Mouse (Mus musculus): ENCODE data around the gene Nudt4. TPM values are rescaled to one million over a fixed set of nuclear protein-coding genes. Genes with fewer than 3 reads are reported as not detected.

Gene Nudt4
- total and polyA plus RNA-seq, 3 experiments, result 23.7 to 67.4 (median 39.2) TPM

DNA sequence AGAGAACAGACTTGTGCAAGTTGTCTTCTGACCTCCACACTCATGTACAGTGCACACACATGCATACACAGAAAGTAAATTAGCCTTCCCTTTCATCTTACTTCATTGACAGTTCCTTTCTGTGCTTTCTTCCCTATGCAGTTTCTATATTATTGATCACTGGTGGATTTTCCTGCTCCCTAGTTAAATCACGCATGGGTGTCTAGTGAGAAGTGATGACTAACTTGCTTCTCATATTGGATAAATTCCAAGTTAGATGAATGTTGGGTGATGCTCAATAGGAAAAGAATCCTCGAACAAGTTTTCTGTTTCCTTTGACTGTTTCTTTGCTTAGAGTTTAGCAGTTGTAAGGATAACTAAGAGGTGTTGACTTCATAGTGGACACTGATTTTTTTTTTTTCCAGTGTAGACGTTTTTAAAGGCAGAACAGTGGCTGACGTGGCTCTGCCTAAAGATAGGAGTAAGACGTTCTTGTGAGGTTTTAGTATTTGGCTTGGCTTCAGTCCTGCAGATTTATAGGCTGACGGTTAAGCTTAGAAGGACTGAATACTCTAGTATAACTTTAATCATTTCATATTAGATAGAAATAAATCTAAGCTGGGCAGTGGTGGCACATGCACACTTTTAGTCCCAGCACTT lies 38.8 kb downstream of the Nudt4 start:
- no peaks in the 10 kb centered on the region for H3K27me3 ChIP-seq (replicated peaks)
- peaks cover 2 to 65% of the 10 kb centered on the region in 2 experiments; a peak in 3 of 4 replicates for H3K4me1 ChIP-seq (ENCODE audit: control insufficient read depth in 1 of 2, insufficient read depth in 2 of 2)
- DNase-seq (ENCODE audit: extremely low read depth), result no peak
- no peak overlapping the region for H3K9ac ChIP-seq (ENCODE audit: insufficient read depth, low read depth)
- TF ChIP-seq USF1 (IDR thresholded peaks at IDR 0.05; ENCODE audit: low read depth, low read length), result no peak
- no peak for TF ChIP-seq POLR2AphosphoS2 (IDR thresholded peaks at IDR 0.05; ENCODE audit: low read depth, low read length)
- TF ChIP-seq HCFC1 (IDR thresholded peaks at IDR 0.05; ENCODE audit: low read depth, low read length), result no peak
- no peak for TF ChIP-seq SMC3 (IDR thresholded peaks at IDR 0.05; ENCODE audit: low read depth, low read length)
- TF ChIP-seq RCOR1 (conservative IDR thresholded peaks at IDR 0.05; ENCODE audit: low read depth, low read length), result no peak
- no peak for TF ChIP-seq ZC3H11A (IDR thresholded peaks at IDR 0.05; ENCODE audit: low read depth, low read length)
- no peak for TF ChIP-seq KAT2A (IDR thresholded peaks at IDR 0.05; ENCODE audit: insufficient replicate concordance, low read length)
- no peak for TF ChIP-seq PAX5 (IDR thresholded peaks at IDR 0.05; ENCODE audit: low read length)
- no peak for TF ChIP-seq JUN (IDR thresholded peaks at IDR 0.05; ENCODE audit: insufficient read depth, low read depth, low read length)
- no peak for TF ChIP-seq ELF1 (IDR thresholded peaks at IDR 0.05; ENCODE audit: low read depth, low read length)
- TF ChIP-seq RAD21 (IDR thresholded peaks at IDR 0.05; ENCODE audit: low read depth, low read length), result no peak
- no peak for TF ChIP-seq UBTF (IDR thresholded peaks at IDR 0.05; ENCODE audit: low read depth, low read length)
- TF ChIP-seq EP300 (IDR thresholded peaks at IDR 0.05; ENCODE audit: low read length), result no peak
- no peak for TF ChIP-seq NELFE (IDR thresholded peaks at IDR 0.05; ENCODE audit: low read depth, low read length)
- TF ChIP-seq JUND (conservative IDR thresholded peaks at IDR 0.05; ENCODE audit: low read depth, low read length), result no peak
- TF ChIP-seq USF2 (conservative IDR thresholded peaks at IDR 0.05; ENCODE audit: low read depth, low read length), result no peak
- no peak for TF ChIP-seq TCF12 (IDR thresholded peaks at IDR 0.05; ENCODE audit: low read depth, low read length)
- no peak for TF ChIP-seq MAZ (IDR thresholded peaks at IDR 0.05; ENCODE audit: low read depth, low read length)
- no peak for TF ChIP-seq E2F4 (IDR thresholded peaks at IDR 0.05; ENCODE audit: insufficient replicate concordance, low read depth, low read length)
- TF ChIP-seq SIN3A (IDR thresholded peaks at IDR 0.05; ENCODE audit: low read length), result no peak
- no peaks in the 10 kb centered on the region for H3K9me3 ChIP-seq (replicated peaks; ENCODE audit: low read length)
- no peak overlapping the region for H3K4me3 ChIP-seq (replicated peaks in 1 of 3; ENCODE audit: low read depth in 2 of 3, low read length in 2 of 3, poor library complexity in 1 of 3)
- dilution Hi-C loops (cut with MboI; ENCODE audit: extremely low pct_ligation_motif_present, extremely low pct_unique_long_range_greater_than_20kb, low sequenced_read_pairs) (no loop called here), in situ Hi-C loops (cut with MboI; ENCODE audit: low pct_ligation_motif_present, low pct_unique_long_range_greater_than_20kb, low sequenced_read_pairs) (loop anchor here (25.0 kb wide), 1 partner anchor 562 kb away; no protein-coding TSS in a partner anchor)
- H3K27ac ChIP-seq (ENCODE audit: insufficient read depth, low read depth), result no peak overlapping the region
- H3K4me2 ChIP-seq (ENCODE audit: insufficient read depth, low read depth, poor library complexity, severe bottlenecking), result no peak overlapping the region
- H3K79me2 ChIP-seq (replicated peaks; ENCODE audit: control insufficient read depth, extremely low read depth, insufficient read depth, poor library complexity, severe bottlenecking), result peaks cover 86% of the 10 kb centered on the region
- peaks cover 7 to 32% of the 10 kb centered on the region in 2 experiments for H3K36me3 ChIP-seq (replicated peaks in 1 of 2; ENCODE audit: control insufficient read depth in 1 of 2, insufficient read depth in 1 of 2, low read length in 1 of 2)

DNA sequence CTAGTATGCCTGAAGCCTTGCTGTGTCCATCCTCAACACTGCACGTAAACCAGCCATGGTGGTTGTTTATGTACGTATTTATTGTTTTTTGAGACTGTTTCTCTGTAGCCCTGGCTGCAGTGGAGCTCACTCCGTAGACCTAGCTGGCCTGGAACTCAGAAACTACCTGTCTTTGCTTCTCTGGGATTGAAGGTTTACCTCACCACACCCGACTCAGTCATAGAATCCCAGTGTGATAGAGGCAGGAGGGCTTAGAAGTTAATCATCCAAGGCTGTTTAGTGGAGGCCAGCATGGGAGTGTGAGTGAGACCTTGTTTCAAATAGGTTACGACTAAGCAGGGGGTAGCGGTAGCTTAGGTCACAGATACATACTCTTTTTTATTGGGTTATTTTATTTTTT lies 46.3 kb downstream of the Nudt4 start:
- no peak for TF ChIP-seq JUN (IDR thresholded peaks at IDR 0.05; ENCODE audit: insufficient read depth, low read depth, low read length)
- no peak for TF ChIP-seq MAX (IDR thresholded peaks at IDR 0.05; ENCODE audit: low read length)
- TF ChIP-seq MAFK (IDR thresholded peaks at IDR 0.05; ENCODE audit: insufficient replicate concordance, low read length), result no peak
- no peak for TF ChIP-seq MAZ (IDR thresholded peaks at IDR 0.05; ENCODE audit: low read depth, low read length)
- no peak overlapping the region for H3K9ac ChIP-seq (ENCODE audit: insufficient read depth, low read depth)

More for the DNA sequence above, 46.3 kb downstream of the Nudt4 start:
- DNase-seq (ENCODE audit: extremely low read depth), result no peak
- no peaks in the 10 kb centered on the region for H3K27me3 ChIP-seq (replicated peaks)
- H3K79me2 ChIP-seq (replicated peaks; ENCODE audit: control insufficient read depth, extremely low read depth, insufficient read depth, poor library complexity, severe bottlenecking), result peaks cover 73% of the 10 kb centered on the region
- no peaks in the 10 kb centered on the region for H3K9me3 ChIP-seq (replicated peaks; ENCODE audit: low read length)
- no peak overlapping the region for H3K27ac ChIP-seq (ENCODE audit: insufficient read depth, low read depth)
- peaks cover 10 to 69% of the 10 kb centered on the region in 2 experiments for H3K4me1 ChIP-seq (ENCODE audit: control insufficient read depth in 1 of 2, insufficient read depth in 2 of 2)
- in situ Hi-C loops (cut with MboI; ENCODE audit: low pct_ligation_motif_present, low pct_unique_long_range_greater_than_20kb, low sequenced_read_pairs) (no loop called here), dilution Hi-C loops (cut with MboI; ENCODE audit: extremely low pct_ligation_motif_present, extremely low pct_unique_long_range_greater_than_20kb, low sequenced_read_pairs) (no loop called here)
- no peak overlapping the region for H3K4me2 ChIP-seq (ENCODE audit: insufficient read depth, low read depth, poor library complexity, severe bottlenecking)
- H3K36me3 ChIP-seq (replicated peaks in 1 of 2; ENCODE audit: control insufficient read depth in 1 of 2, insufficient read depth in 1 of 2, low read length in 1 of 2), result peaks cover 7 to 37% of the 10 kb centered on the region in 2 experiments
- H3K4me3 ChIP-seq (replicated peaks in 1 of 3; ENCODE audit: low read depth in 2 of 3, low read length in 2 of 3, poor library complexity in 1 of 3), result no peak overlapping the region
